Mouse (Mus musculus): ENCODE measurements around the gene Itpkb. TPM values are rescaled to one million over a fixed set of nuclear protein-coding genes. Genes with fewer than 3 reads are reported as not detected.

Itpkb gene
- total RNA-seq, 1 experiment from 2014 or later, result 38.3 TPM

GRCm38 (mm10) chr1:180403694-180404606, 73.7 kb downstream of the Itpkb start:
- ATAC-seq (replicated peaks; ENCODE audit: insufficient number of reproducible peaks, low FRiP score, low TSS enrichment, poor library complexity, severe bottlenecking), result peak; percentile 78

- ATAC-seq (replicated peaks; ENCODE audit: insufficient number of reproducible peaks, low FRiP score, low TSS enrichment, poor library complexity, severe bottlenecking), result no peak
Measured at GRCm38 (mm10) chr1:180404706-180405105, 74.4 kb downstream of the Itpkb start.

GRCm38 (mm10) chr1:180405576-180406335, 75.5 kb downstream of the Itpkb start:
- no peak for ATAC-seq (replicated peaks; ENCODE audit: insufficient number of reproducible peaks, low FRiP score, low TSS enrichment, poor library complexity, severe bottlenecking)

- no peak for ATAC-seq (replicated peaks; ENCODE audit: insufficient number of reproducible peaks, low FRiP score, low TSS enrichment, poor library complexity, severe bottlenecking)
Measured at GRCm38 (mm10) chr1:180406336-180407035, 76.2 kb downstream of the Itpkb start.

GRCm38 (mm10) chr1:180407171-180407671, 76.9 kb downstream of the Itpkb start:
- no peak for ATAC-seq (replicated peaks; ENCODE audit: insufficient number of reproducible peaks, low FRiP score, low TSS enrichment, poor library complexity, severe bottlenecking)

GRCm38 (mm10) chr1:180407727-180408719, 77.7 kb downstream of the Itpkb start:
- no peak for ATAC-seq (replicated peaks; ENCODE audit: insufficient number of reproducible peaks, low FRiP score, low TSS enrichment, poor library complexity, severe bottlenecking)

- ATAC-seq (replicated peaks; ENCODE audit: insufficient number of reproducible peaks, low FRiP score, low TSS enrichment, poor library complexity, severe bottlenecking), result no peak
Measured at GRCm38 (mm10) chr1:180408832-180409231, 78.5 kb downstream of the Itpkb start.

GRCm38 (mm10) chr1:180409771-180410170, 79.5 kb downstream of the Itpkb start:
- no peak for ATAC-seq (replicated peaks; ENCODE audit: insufficient number of reproducible peaks, low FRiP score, low TSS enrichment, poor library complexity, severe bottlenecking)

- ATAC-seq (replicated peaks; ENCODE audit: insufficient number of reproducible peaks, low FRiP score, low TSS enrichment, poor library complexity, severe bottlenecking), result no peak
Measured at GRCm38 (mm10) chr1:180410306-180410705, 80.0 kb downstream of the Itpkb start.

GRCm38 (mm10) chr1:180415064-180415463, 84.8 kb downstream of the Itpkb start:
- ATAC-seq (replicated peaks; ENCODE audit: insufficient number of reproducible peaks, low FRiP score, low TSS enrichment, poor library complexity, severe bottlenecking), result no peak

- no peak for ATAC-seq (replicated peaks; ENCODE audit: insufficient number of reproducible peaks, low FRiP score, low TSS enrichment, poor library complexity, severe bottlenecking)
Measured at GRCm38 (mm10) chr1:180415836-180416235, 85.6 kb downstream of the Itpkb start.

- peak; percentile 29; the same call in 1 of the 2 replicates for ATAC-seq (replicated peaks; ENCODE audit: insufficient number of reproducible peaks, low FRiP score, low TSS enrichment, poor library complexity, severe bottlenecking)
Measured at GRCm38 (mm10) chr1:180417118-180417517, 86.8 kb downstream of the Itpkb start.

- no peak for ATAC-seq (replicated peaks; ENCODE audit: insufficient number of reproducible peaks, low FRiP score, low TSS enrichment, poor library complexity, severe bottlenecking)
Measured at GRCm38 (mm10) chr1:180419059-180419458, 88.8 kb downstream of the Itpkb start.

- no peak for ATAC-seq (replicated peaks; ENCODE audit: insufficient number of reproducible peaks, low FRiP score, low TSS enrichment, poor library complexity, severe bottlenecking)
Measured at GRCm38 (mm10) chr1:180420496-180421164, 90.3 kb downstream of the Itpkb start.

- no peak for ATAC-seq (replicated peaks; ENCODE audit: insufficient number of reproducible peaks, low FRiP score, low TSS enrichment, poor library complexity, severe bottlenecking)
Measured at GRCm38 (mm10) chr1:180421165-180421909, 91.1 kb downstream of the Itpkb start.

GRCm38 (mm10) chr1:180422076-180422828, 92.0 kb downstream of the Itpkb start:
- ATAC-seq (replicated peaks; ENCODE audit: insufficient number of reproducible peaks, low FRiP score, low TSS enrichment, poor library complexity, severe bottlenecking), result no peak

Data from monocyte, adult 5-6 weeks (primary cell).